Mouse (Mus musculus) hindbrain, embryonic 16.5 days (tissue): ENCODE measurements around the gene C8g. TPM values are rescaled to one million over a fixed set of nuclear protein-coding genes. Genes with fewer than 3 reads are reported as not detected.
A peak's percentile ranks its signal among the peaks of the same experiment; 100 is the strongest.

Experiments
- ATAC-seq: fragments of 200-750 bp; cut with Nextera tagmentation; 2 replicates; pipeline ENCODE4 v1.8.0; 2017; ENCODE audit warnings: moderate TSS enrichment, moderate library complexity
- H3K27ac ChIP-seq: fragments of 300-500 bp; sonication (generic); 2 replicates; pipeline ENCODE4 v1.5.1; 2014; ENCODE audit warnings: low read depth, mild to moderate bottlenecking, control low read depth, low read length, moderate library complexity
- H3K27me3 ChIP-seq: fragments of 300-500 bp; sonication (generic); replicated peaks from 2 replicates; pipeline ENCODE4 v1.6.1; 2014; ENCODE audit warnings: low read length; ENCODE audit not compliant: control insufficient read depth, insufficient read depth
- H3K36me3 ChIP-seq: fragments of 300-500 bp; sonication (generic); 2 replicates; pipeline ENCODE4 v1.6.1; 2014; ENCODE audit warnings: mild to moderate bottlenecking, low read length, moderate library complexity, mixed read lengths; ENCODE audit not compliant: control insufficient read depth, insufficient read depth
- H3K4me1 ChIP-seq: fragments of 300-500 bp; sonication (generic); 2 replicates; pipeline ENCODE4 v1.6.1; 2014; ENCODE audit warnings: low read depth, low read length; ENCODE audit not compliant: control insufficient read depth, insufficient read depth
- H3K4me2 ChIP-seq: fragments of 300-500 bp; sonication (generic); 2 replicates; pipeline ENCODE4 v1.6.1; 2014; ENCODE audit warnings: mild to moderate bottlenecking, low read length, control low read depth, moderate library complexity
- H3K4me3 ChIP-seq: fragments of 300-500 bp; sonication (generic); 2 replicates; pipeline ENCODE4 v1.5.1; 2014; ENCODE audit warnings: mild to moderate bottlenecking, low read length, control low read depth, moderate library complexity
- H3K9ac ChIP-seq: fragments of 300-500 bp; sonication (generic); 2 replicates; pipeline ENCODE4 v1.6.1; 2014; ENCODE audit warnings: low read depth, mild to moderate bottlenecking, control low read depth, low read length, moderate library complexity
- H3K9me3 ChIP-seq: fragments of 300-500 bp; sonication (generic); 2 replicates; pipeline ENCODE4 v1.6.1; 2014; ENCODE audit warnings: mild to moderate bottlenecking, low read length, moderate library complexity; ENCODE audit not compliant: control insufficient read depth
- WGBS: fragments of 180-500 bp; shearing (Covaris S2); extraction: QIAGEN DNeasy Blood & Tissue Kit; methylation state at CpG from one replicate; pipeline ENCODE4 v1.1.7; 2014; 5-methylcytosine and 5-hydroxymethylcytosine counted together
- polyA plus RNA-seq: library from polyadenylated mRNA; unstranded; fragments of >200 nt; fragmentation: Nextera tagmentation; extraction: Ambion mirVana; gene quantifications from 2 replicates; pipeline ENCODE4 v1.2.1, GENCODE M21; 2015

Gene C8g
- polyA plus RNA-seq: 6.1 and 6.6 TPM in 2 replicates

GRCm38 (mm10) chr2:25501593-25502486 lies at the start of gene C8g:
Gene C8g, minus strand, starts transcription at chr2:25501719.
- Histone ChIP-seq H3K27ac (peak within 1 kb of the TSS; percentile 75), H3K4me1 (peaks cover 14% of the 10 kb centered on the region), H3K36me3 (peaks cover 22% of the 10 kb centered on the region), H3K9ac (peak within 1 kb of the TSS; percentile 82), H3K4me3 (peak within 1 kb of the TSS; percentile 76), H3K4me2 (peak within 1 kb of the TSS; percentile 87), H3K27me3 (no peaks in the 10 kb centered on the region), H3K9me3 (no peaks in the 10 kb centered on the region)
- peak; percentile 2; the same call in 1 of the 2 replicates for ATAC-seq
- WGBS: 76% methylated on average over 19 of the region's 20 CpGs

- H3K4me2 ChIP-seq: no peak overlapping the region
- no peaks in the 10 kb centered on the region for H3K36me3 ChIP-seq
- H3K27me3 ChIP-seq: no peaks in the 10 kb centered on the region
- WGBS: 26% methylated on average over 5 of the region's 5 CpGs
- H3K4me3 ChIP-seq: no peak overlapping the region
- H3K9ac ChIP-seq: no peak overlapping the region
- no peak overlapping the region for H3K27ac ChIP-seq
- ATAC-seq: no peak
- H3K9me3 ChIP-seq: no peaks in the 10 kb centered on the region
- peaks cover under 1% of the 10 kb centered on the region; the same call in 1 of the 2 replicates for H3K4me1 ChIP-seq
Measured at GRCm38 (mm10) chr2:25551186-25551585, 49.7 kb upstream of the C8g start.

GRCm38 (mm10) chr2:25549021-25549991 lies 47.8 kb upstream of the C8g start:
- no peak overlapping the region for H3K27ac ChIP-seq
- H3K4me1 ChIP-seq: peaks cover 5% of the 10 kb centered on the region
- no peaks in the 10 kb centered on the region for H3K27me3 ChIP-seq
- no peak overlapping the region for H3K9ac ChIP-seq
- WGBS: 78% methylated on average over 9 of the region's 9 CpGs
- no peaks in the 10 kb centered on the region for H3K36me3 ChIP-seq
- H3K9me3 ChIP-seq: no peaks in the 10 kb centered on the region
- ATAC-seq: no peak
- no peak overlapping the region for H3K4me2 ChIP-seq
- H3K4me3 ChIP-seq: no peak overlapping the region

GRCm38 (mm10) chr2:25546811-25547491 lies 45.4 kb upstream of the C8g start, which contains the start of gene Traf2:
Gene Traf2, minus strand, starts transcription at chr2:25546940.
- 3% methylated on average over 44 of the region's 48 CpGs for WGBS
- Histone ChIP-seq H3K36me3 (no peaks in the 10 kb centered on the region), H3K9me3 (no peaks in the 10 kb centered on the region), H3K4me3 (peak within 1 kb of the TSS; percentile 57), H3K27ac (peak within 1 kb of the TSS; percentile 35; the same call in 1 of the 2 replicates), H3K9ac (peak within 1 kb of the TSS; percentile 74), H3K27me3 (no peaks in the 10 kb centered on the region), H3K4me2 (peak within 1 kb of the TSS; percentile 62), H3K4me1 (peaks cover 5% of the 10 kb centered on the region)
- ATAC-seq: peak; percentile 100

- 14% methylated on average over 26 of the region's 43 CpGs for WGBS
- Histone ChIP-seq H3K27me3 (no peaks in the 10 kb centered on the region), H3K9me3 (no peaks in the 10 kb centered on the region), H3K27ac (peak overlapping the region; percentile 35; the same call in 1 of the 2 replicates), H3K4me2 (peak overlapping the region; percentile 62), H3K36me3 (no peaks in the 10 kb centered on the region), H3K9ac (peak overlapping the region; percentile 74), H3K4me1 (peaks cover 5% of the 10 kb centered on the region), H3K4me3 (peak overlapping the region; percentile 57)
- peak; percentile 63 for ATAC-seq
Measured at GRCm38 (mm10) chr2:25545996-25546810, 44.7 kb upstream of the C8g start.

- no peaks in the 10 kb centered on the region for H3K36me3 ChIP-seq
- H3K4me1 ChIP-seq: peaks cover 5% of the 10 kb centered on the region
- H3K27ac ChIP-seq: no peak overlapping the region
- H3K4me3 ChIP-seq: no peak overlapping the region
- ATAC-seq: no peak
- no peak overlapping the region for H3K9ac ChIP-seq
- H3K4me2 ChIP-seq: no peak overlapping the region
- H3K27me3 ChIP-seq: no peaks in the 10 kb centered on the region
- no peaks in the 10 kb centered on the region for H3K9me3 ChIP-seq
- WGBS: 89% methylated on average over 10 of the region's 10 CpGs
Measured at GRCm38 (mm10) chr2:25541644-25542367, 40.3 kb upstream of the C8g start.

- Histone ChIP-seq H3K27me3 (no peaks in the 10 kb centered on the region), H3K4me3 (no peak overlapping the region), H3K4me1 (no peaks in the 10 kb centered on the region), H3K9me3 (no peaks in the 10 kb centered on the region), H3K27ac (no peak overlapping the region), H3K4me2 (no peak overlapping the region), H3K36me3 (no peaks in the 10 kb centered on the region), H3K9ac (no peak overlapping the region)
- 98% methylated on average over 4 of the region's 4 CpGs for WGBS
- ATAC-seq: no peak
Measured at GRCm38 (mm10) chr2:25540541-25540948, 39.0 kb upstream of the C8g start.
